ENCODE assay signal across 8 mouse cellular contexts in the genomic region with DNA sequence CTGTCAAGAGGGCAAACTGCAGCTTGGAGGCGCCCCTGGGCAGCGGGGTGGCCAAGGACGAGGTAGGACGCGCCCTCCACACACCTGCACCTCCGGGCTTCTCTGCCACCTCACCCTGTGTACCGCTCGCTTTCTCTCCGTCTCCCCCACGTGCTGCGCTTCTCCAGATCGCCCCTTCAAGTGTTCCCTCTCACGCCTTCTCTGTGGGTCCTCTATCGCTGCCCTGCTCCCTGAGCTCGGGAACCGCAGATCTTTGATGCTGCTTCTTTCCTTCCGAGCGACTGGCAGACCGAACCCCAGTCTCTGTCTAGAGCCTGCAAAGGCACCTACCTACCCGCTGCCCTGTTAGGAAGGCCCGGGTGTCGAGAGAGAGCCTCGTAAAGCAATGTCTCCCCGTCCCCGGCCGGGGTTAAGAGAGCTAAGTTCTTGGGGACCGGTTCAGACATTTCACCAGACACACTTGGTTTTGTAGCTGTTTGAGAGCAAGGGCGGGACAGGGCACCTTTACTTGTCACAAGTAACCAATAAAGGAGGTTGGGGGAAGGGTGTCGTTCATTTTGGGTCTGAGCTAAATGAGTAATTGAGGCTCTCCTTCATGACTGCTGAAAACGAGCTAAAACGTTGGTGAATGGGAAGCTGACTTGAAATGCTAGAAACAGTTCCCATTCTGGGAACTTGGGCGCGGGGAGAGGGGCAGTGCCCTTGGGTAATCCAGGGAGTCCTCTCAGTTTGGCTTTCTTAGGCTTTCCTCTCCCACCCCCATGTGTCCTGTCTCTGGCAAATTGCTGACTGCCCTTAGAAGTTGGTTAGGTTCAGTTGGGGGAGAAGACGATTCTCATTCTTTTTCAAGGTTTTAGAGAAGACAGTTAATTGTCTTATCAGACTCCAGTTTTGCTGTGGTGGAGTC.
DNase-seq lines count a peak whose midpoint lies in the region; ATAC-seq and TF ChIP-seq lines count a peak whose summit lies in the region.

No protein-coding gene starts in this region.

- peak overlapping the region; percentile 73 for H3K9ac ChIP-seq in forebrain, postnatal 0 days
- H3K9ac ChIP-seq in midbrain, embryonic 14.5 days (replicated peaks; ENCODE audit: low read length), result peak overlapping the region; percentile 13; the same call in 1 of the 2 replicates
- H3K9ac ChIP-seq in stomach, embryonic 15.5 days, result peak overlapping the region; percentile 66

- no peak for TF ChIP-seq CTCF in forebrain, postnatal 0 days (IDR thresholded peaks at IDR 0.05; ENCODE audit: low read depth)

- H3K27me3 ChIP-seq in forebrain, postnatal 0 days (ENCODE audit: insufficient read depth, low read length), result no peaks in the 10 kb centered on the region
- H3K27me3 ChIP-seq in midbrain, embryonic 14.5 days (ENCODE audit: control insufficient read depth, insufficient read depth, low read length), result peaks cover 16% of the 10 kb centered on the region
- H3K27me3 ChIP-seq in stomach, embryonic 15.5 days (replicated peaks), result no peaks in the 10 kb centered on the region

- 4% methylated on average over 34 of the region's 34 CpGs for WGBS in forebrain, postnatal 0 days
- WGBS in midbrain, embryonic 14.5 days, result 4% methylated on average over 34 of the region's 34 CpGs
- WGBS in stomach, embryonic 15.5 days, result 4% methylated on average over 34 of the region's 34 CpGs

- H3K27ac ChIP-seq in forebrain, postnatal 0 days (ENCODE audit: low read depth, low read length), result peak overlapping the region; percentile 2; the same call in 1 of the 2 replicates
- H3K27ac ChIP-seq in midbrain, embryonic 14.5 days (replicated peaks; ENCODE audit: low read depth, low read length), result no peak overlapping the region
- no peak overlapping the region for H3K27ac ChIP-seq in stomach, embryonic 15.5 days

- ATAC-seq in forebrain, postnatal 0 days, result peak; percentile 52
- ATAC-seq in midbrain, embryonic 14.5 days (ENCODE audit: low FRiP score, low TSS enrichment), result no peak
- ATAC-seq in stomach, embryonic 15.5 days (ENCODE audit: insufficient read depth, low FRiP score, low read depth), result peak; percentile 67

- H3K36me3 ChIP-seq in forebrain, postnatal 0 days (ENCODE audit: insufficient read depth), result no peaks in the 10 kb centered on the region
- H3K36me3 ChIP-seq in midbrain, embryonic 14.5 days (ENCODE audit: control insufficient read depth, insufficient read depth, low read length), result no peaks in the 10 kb centered on the region
- H3K36me3 ChIP-seq in stomach, embryonic 15.5 days, result no peaks in the 10 kb centered on the region

- H3K4me2 ChIP-seq in forebrain, postnatal 0 days (ENCODE audit: low read depth), result peak overlapping the region; percentile 89
- peak overlapping the region; percentile 84 for H3K4me2 ChIP-seq in midbrain, embryonic 14.5 days (ENCODE audit: low read length)
- peak overlapping the region; percentile 99 for H3K4me2 ChIP-seq in stomach, embryonic 15.5 days

- DNase-seq in embryo, embryonic 11 days, result peak; percentile 38
- no peak for DNase-seq in embryo, embryonic 9.5 days (ENCODE audit: extremely low spot score)
- peak; percentile 52 for DNase-seq in thymus, postnatal 0 days (ENCODE audit: low spot score)
- no peak for DNase-seq in thymus, postnatal 25 days
- DNase-seq in forebrain, postnatal 0 days, result peak; percentile 52
- peak; percentile 34 to 48 for DNase-seq in kidney, postnatal 36 days
- peak; percentile 47 for DNase-seq in midbrain, embryonic 14.5 days

- no peaks in the 10 kb centered on the region for H3K9me3 ChIP-seq in forebrain, postnatal 0 days (ENCODE audit: low read length)
- H3K9me3 ChIP-seq in midbrain, embryonic 14.5 days (ENCODE audit: control insufficient read depth, low read length), result no peaks in the 10 kb centered on the region
- H3K9me3 ChIP-seq in stomach, embryonic 15.5 days, result no peaks in the 10 kb centered on the region

- H3K4me3 ChIP-seq in forebrain, postnatal 0 days (ENCODE audit: low read depth, low read length), result peak overlapping the region; percentile 59
- peak overlapping the region; percentile 50 for H3K4me3 ChIP-seq in midbrain, embryonic 14.5 days (replicated peaks; ENCODE audit: low read depth, low read length)
- H3K4me3 ChIP-seq in stomach, embryonic 15.5 days (replicated peaks), result peak overlapping the region; percentile 59

- H3K4me1 ChIP-seq in forebrain, postnatal 0 days (ENCODE audit: insufficient read depth), result 0 out of 2 replicates have a peak, but pooled peaks cover 4% of the 10 kb centered on the region
- peaks cover 14% of the 10 kb centered on the region; the same call in 1 of the 2 replicates for H3K4me1 ChIP-seq in midbrain, embryonic 14.5 days (ENCODE audit: control insufficient read depth, insufficient read depth, low read length)
- H3K4me1 ChIP-seq in stomach, embryonic 15.5 days, result peaks cover 11% of the 10 kb centered on the region; the same call in 1 of the 2 replicates

Comparison
In these comparisons a context has a peak if more than half of its experiments do, and no peak if none do; other contexts are left out.
1. DNase-seq: peak in embryo, embryonic 11 days (single experiment), thymus, postnatal 0 days (single experiment), forebrain, postnatal 0 days (single experiment), kidney, postnatal 36 days (2 of 2) and midbrain, embryonic 14.5 days (single experiment); none in embryo, embryonic 9.5 days (single experiment) and thymus, postnatal 25 days (single experiment).
2. H3K9ac ChIP-seq: peak in every context shown above with its lines; median percentile 73 in forebrain, postnatal 0 days; 66 in stomach, embryonic 15.5 days; 13 in midbrain, embryonic 14.5 days.
3. Peak in every context shown above with its lines, with median percentiles within 50 percentile points of each other: H3K4me2 ChIP-seq and H3K4me3 ChIP-seq.